Mouse (Mus musculus) heart, embryonic 15.5 days (tissue): Measurements from ENCODE around the gene Elobl. TPM values are rescaled to one million over a fixed set of nuclear protein-coding genes. Genes with fewer than 3 reads are reported as not detected.

ENCODE experiments used
- ATAC-seq: fragments of 200-750 bp; cut with Nextera tagmentation; replicated peaks from 2 replicates; pipeline ENCODE4 v1.8.0; 2017; ENCODE audit warnings: low read depth, moderate TSS enrichment; ENCODE audit not compliant: insufficient number of reproducible peaks, insufficient read depth, low FRiP score
- H3K27ac ChIP-seq: fragments of 300-500 bp; sonication (generic); 2 replicates; pipeline ENCODE4 v1.5.1; 2015; ENCODE audit warnings: mild to moderate bottlenecking, inconsistent platforms
- H3K27me3 ChIP-seq: fragments of 300-500 bp; sonication (generic); 2 replicates; pipeline ENCODE4 v1.6.1; 2015; ENCODE audit warnings: inconsistent platforms
- H3K36me3 ChIP-seq: fragments of 300-500 bp; sonication (generic); 2 replicates; pipeline ENCODE4 v1.6.1; 2015; ENCODE audit warnings: mild to moderate bottlenecking, inconsistent platforms
- H3K4me1 ChIP-seq: fragments of 300-500 bp; sonication (generic); replicated peaks from 2 replicates; pipeline ENCODE4 v1.6.1; 2015; ENCODE audit warnings: inconsistent platforms
- H3K4me2 ChIP-seq: fragments of 300-500 bp; sonication (generic); 2 replicates; pipeline ENCODE4 v1.6.1; 2015; ENCODE audit warnings: inconsistent platforms, mild to moderate bottlenecking, moderate library complexity
- H3K4me3 ChIP-seq: fragments of 300-500 bp; sonication (generic); 2 replicates; pipeline ENCODE4 v1.5.1; 2015; ENCODE audit warnings: mild to moderate bottlenecking, inconsistent platforms
- H3K9ac ChIP-seq: fragments of 300-500 bp; sonication (generic); 2 replicates; pipeline ENCODE4 v1.6.1; 2015; ENCODE audit warnings: mild to moderate bottlenecking, inconsistent platforms
- H3K9me3 ChIP-seq: fragments of 300-500 bp; sonication (generic); replicated peaks from 2 replicates; pipeline ENCODE4 v1.6.1; 2016; ENCODE audit warnings: inconsistent platforms
- WGBS: fragments of 180-500 bp; shearing (Covaris S2); methylation state at CpG from one replicate; pipeline ENCODE4 v1.1.7; 2015; ENCODE audit warnings: mixed read lengths; 5-methylcytosine and 5-hydroxymethylcytosine counted together
- polyA plus RNA-seq: library from polyadenylated mRNA; unstranded; fragments of >200 nt; fragmentation: Nextera tagmentation; extraction: Ambion mirVana; gene quantifications from 2 replicates; pipeline ENCODE4 v1.2.1, GENCODE M21; 2015

The Elobl gene
- polyA plus RNA-seq, 1 experiment from 2014 or later = not detected

GRCm38 (mm10) chr11:88933030-88933429, 33.7 kb downstream of the Elobl start:
- no peak overlapping the region for H3K4me3 ChIP-seq
- no peaks in the 10 kb centered on the region for H3K4me1 ChIP-seq
- H3K36me3 ChIP-seq = peaks cover 23% of the 10 kb centered on the region; the same call in 1 of the 2 replicates
- ATAC-seq = no peak
- no peak overlapping the region for H3K27ac ChIP-seq
- no peaks in the 10 kb centered on the region for H3K9me3 ChIP-seq
- no peak overlapping the region for H3K9ac ChIP-seq
- no peak overlapping the region for H3K4me2 ChIP-seq
- 89% methylated on average over 9 of the region's 9 CpGs for WGBS
- no peaks in the 10 kb centered on the region for H3K27me3 ChIP-seq

- H3K27me3 ChIP-seq = no peaks in the 10 kb centered on the region
- no peak for ATAC-seq
- no peaks in the 10 kb centered on the region for H3K9me3 ChIP-seq
- H3K27ac ChIP-seq = no peak overlapping the region
- peaks cover 27% of the 10 kb centered on the region; the same call in 1 of the 2 replicates for H3K36me3 ChIP-seq
- H3K4me3 ChIP-seq = no peak overlapping the region
- H3K4me1 ChIP-seq = no peaks in the 10 kb centered on the region
- 84% methylated on average over 14 of the region's 14 CpGs for WGBS
- H3K4me2 ChIP-seq = no peak overlapping the region
- H3K9ac ChIP-seq = no peak overlapping the region
Observed at GRCm38 (mm10) chr11:88931692-88932530, 34.8 kb downstream of the Elobl start.

DNA sequence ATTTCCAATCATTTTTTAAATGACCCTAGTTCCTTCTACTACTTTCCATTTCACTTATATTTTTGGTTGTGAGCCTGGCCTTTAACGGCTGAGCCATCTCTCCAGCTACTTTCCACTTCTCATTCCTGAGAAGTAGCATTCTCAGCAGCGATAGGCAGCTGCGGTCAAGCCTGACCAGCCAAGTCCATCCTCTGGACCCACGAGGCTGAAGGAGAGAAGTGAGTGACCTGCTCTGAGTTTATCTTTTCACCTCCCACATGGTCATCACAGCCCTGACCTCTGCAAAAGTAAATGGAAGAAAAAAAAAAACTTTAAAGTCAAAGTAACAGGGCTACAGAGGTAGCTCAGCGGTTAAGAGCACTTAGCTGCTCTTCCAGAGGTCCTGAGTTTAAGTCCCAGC, 40.2 kb downstream of the Elobl start:
- WGBS = 71% methylated on average over 5 of the region's 5 CpGs
- H3K27me3 ChIP-seq = no peaks in the 10 kb centered on the region
- no peak overlapping the region for H3K27ac ChIP-seq
- no peak overlapping the region for H3K9ac ChIP-seq
- peaks cover 39% of the 10 kb centered on the region for H3K36me3 ChIP-seq
- H3K4me2 ChIP-seq = no peak overlapping the region
- no peak for ATAC-seq
- H3K4me1 ChIP-seq = no peaks in the 10 kb centered on the region
- no peaks in the 10 kb centered on the region for H3K9me3 ChIP-seq
- no peak overlapping the region for H3K4me3 ChIP-seq

Other genes with a start within 250 kb of the Elobl start
- gene Msi2, start 248.4 kb downstream of the Elobl start, polyA plus RNA-seq = 17.2 and 19.6 TPM in 2 replicates
- 44.2 and 45.8 TPM in 2 replicates for gene Akap1, start 102.3 kb downstream of the Elobl start, polyA plus RNA-seq
- gene Scpep1, start 11.5 kb downstream of the Elobl start, polyA plus RNA-seq = 44.2 and 51.1 TPM in 2 replicates
- gene Coil, start 3.3 kb upstream of the Elobl start, polyA plus RNA-seq = 8.6 and 11.0 TPM in 2 replicates
- gene Trim25, start 32.4 kb upstream of the Elobl start, polyA plus RNA-seq = 14.3 and 21.6 TPM in 2 replicates
- gene Dgke, start 99.9 kb upstream of the Elobl start, polyA plus RNA-seq = 5.7 and 7.4 TPM in 2 replicates
- 1.1 and 5.0 TPM in 2 replicates for gene Gm525, start 106.9 kb upstream of the Elobl start, polyA plus RNA-seq